Mouse (Mus musculus): ENCODE measurements around the gene Pld3. TPM values are rescaled to one million over a fixed set of nuclear protein-coding genes. Genes with fewer than 3 reads are reported as not detected.

The Pld3 gene
- total RNA-seq (2021): 10 to 100 TPM; 23.3 to 27.1 TPM

GRCm38 (mm10) chr7:27552931-27553513, at the start of gene Pld3, which contains the start of gene 2310022A10Rik:
TSS of gene Pld3 (minus strand) at chr7:27553218.
TSS of gene 2310022A10Rik (plus strand) at chr7:27553233.
- intact Hi-C loops (cut with DNase I): no loop called here
- peak; percentile 94 for DNase-seq (ENCODE audit: low spot score)

- intact Hi-C loops (cut with DNase I): no loop called here
- DNase-seq (ENCODE audit: low spot score): no peak
Observed at GRCm38 (mm10) chr7:27602161-27602560, 49.1 kb upstream of the Pld3 start.

GRCm38 (mm10) chr7:27601628-27602027, 48.6 kb upstream of the Pld3 start:
- intact Hi-C loops (cut with DNase I): no loop called here
- DNase-seq (ENCODE audit: low spot score): no peak

GRCm38 (mm10) chr7:27598053-27598452, 45.0 kb upstream of the Pld3 start:
- intact Hi-C loops (cut with DNase I): no loop called here
- no peak for DNase-seq (ENCODE audit: low spot score)

GRCm38 (mm10) chr7:27596586-27597503, 43.8 kb upstream of the Pld3 start:
- intact Hi-C loops (cut with DNase I): no loop called here
- DNase-seq (ENCODE audit: low spot score): peak; percentile 56

GRCm38 (mm10) chr7:27592934-27593645, 40.1 kb upstream of the Pld3 start:
- intact Hi-C loops (cut with DNase I): no loop called here
- DNase-seq (ENCODE audit: low spot score): peak; percentile 22

GRCm38 (mm10) chr7:27592217-27592929, 39.4 kb upstream of the Pld3 start:
- no peak for DNase-seq (ENCODE audit: low spot score)
- intact Hi-C loops (cut with DNase I): no loop called here

GRCm38 (mm10) chr7:27591266-27592216, 38.5 kb upstream of the Pld3 start, which contains the start of gene Akt2:
TSS of gene Akt2 (plus strand) at chr7:27591552.
- DNase-seq (ENCODE audit: low spot score): peak; percentile 88
- intact Hi-C loops (cut with DNase I): no loop called here

- intact Hi-C loops (cut with DNase I): no loop called here
- DNase-seq (ENCODE audit: low spot score): no peak
Observed at GRCm38 (mm10) chr7:27590566-27591213, 37.7 kb upstream of the Pld3 start.

- intact Hi-C loops (cut with DNase I): no loop called here
- DNase-seq (ENCODE audit: low spot score): no peak
Observed at GRCm38 (mm10) chr7:27590088-27590487, 37.1 kb upstream of the Pld3 start.

GRCm38 (mm10) chr7:27587741-27588140, 34.7 kb upstream of the Pld3 start:
- intact Hi-C loops (cut with DNase I): no loop called here

GRCm38 (mm10) chr7:27586861-27587260, 33.8 kb upstream of the Pld3 start:
- no peak for DNase-seq (ENCODE audit: low spot score)
- intact Hi-C loops (cut with DNase I): no loop called here

More at GRCm38 (mm10) chr7:27587741-27588140, 34.7 kb upstream of the Pld3 start:
- DNase-seq (ENCODE audit: low spot score): no peak

- intact Hi-C loops (cut with DNase I): no loop called here
- no peak for DNase-seq (ENCODE audit: low spot score)
Observed at GRCm38 (mm10) chr7:27580380-27581174, 27.6 kb upstream of the Pld3 start.

GRCm38 (mm10) chr7:27578465-27578864, 25.4 kb upstream of the Pld3 start:
- no peak for DNase-seq (ENCODE audit: low spot score)
- intact Hi-C loops (cut with DNase I): loop anchor here (5.0 kb wide), 1 partner anchor 109 kb away; the partner anchor contains the start of gene Zfp607b

GRCm38 (mm10) chr7:27577589-27577988, 24.6 kb upstream of the Pld3 start:
- no peak for DNase-seq (ENCODE audit: low spot score)
- intact Hi-C loops (cut with DNase I): loop anchor here (5.0 kb wide), 1 partner anchor 110 kb away; the partner anchor contains the start of gene Zfp607b

GRCm38 (mm10) chr7:27576914-27577313, 23.9 kb upstream of the Pld3 start:
- intact Hi-C loops (cut with DNase I): loop anchor here (5.0 kb wide), 1 partner anchor 110 kb away; the partner anchor contains the start of gene Zfp607b
- no peak for DNase-seq (ENCODE audit: low spot score)
